Mouse (Mus musculus): ENCODE measurements around the gene Gja4. TPM values are rescaled to one million over a fixed set of nuclear protein-coding genes. Genes with fewer than 3 reads are reported as not detected.
A peak's percentile ranks its signal among the peaks of the same experiment; 100 is the strongest.

The Gja4 gene
- polyA plus RNA-seq, 1 experiment from 2014 or later: 8.3 TPM

GRCm38 (mm10) chr4:127324296-127324695 is 10.5 kb upstream of the Gja4 start:
- H3K27ac ChIP-seq: no peak overlapping the region
- 0 out of 2 replicates have a peak, but pooled peaks cover 2% of the 10 kb centered on the region for H3K4me1 ChIP-seq (replicated peaks)
- no peak overlapping the region for H3K4me3 ChIP-seq (replicated peaks)
- no peak overlapping the region for H3K4me2 ChIP-seq
- H3K9ac ChIP-seq (replicated peaks): no peak overlapping the region
- no peak for ATAC-seq (ENCODE audit: insufficient number of reproducible peaks, insufficient read depth, low FRiP score, low TSS enrichment, low read depth)
- WGBS: 64% methylated on average over 10 of the region's 10 CpGs
- peaks cover 50% of the 10 kb centered on the region for H3K27me3 ChIP-seq
- H3K36me3 ChIP-seq: no peaks in the 10 kb centered on the region
- H3K9me3 ChIP-seq: no peaks in the 10 kb centered on the region

GRCm38 (mm10) chr4:127323651-127324050 is 9.8 kb upstream of the Gja4 start:
- 68% methylated on average over 3 of the region's 3 CpGs for WGBS
- H3K36me3 ChIP-seq: no peaks in the 10 kb centered on the region
- no peak for ATAC-seq (ENCODE audit: insufficient number of reproducible peaks, insufficient read depth, low FRiP score, low TSS enrichment, low read depth)
- no peak overlapping the region for H3K4me2 ChIP-seq
- H3K27me3 ChIP-seq: peaks cover 44% of the 10 kb centered on the region
- no peak overlapping the region for H3K9ac ChIP-seq (replicated peaks)
- H3K4me1 ChIP-seq (replicated peaks): 0 out of 2 replicates have a peak, but pooled peaks cover 2% of the 10 kb centered on the region
- no peak overlapping the region for H3K4me3 ChIP-seq (replicated peaks)
- no peak overlapping the region for H3K27ac ChIP-seq
- H3K9me3 ChIP-seq: no peaks in the 10 kb centered on the region

DNA sequence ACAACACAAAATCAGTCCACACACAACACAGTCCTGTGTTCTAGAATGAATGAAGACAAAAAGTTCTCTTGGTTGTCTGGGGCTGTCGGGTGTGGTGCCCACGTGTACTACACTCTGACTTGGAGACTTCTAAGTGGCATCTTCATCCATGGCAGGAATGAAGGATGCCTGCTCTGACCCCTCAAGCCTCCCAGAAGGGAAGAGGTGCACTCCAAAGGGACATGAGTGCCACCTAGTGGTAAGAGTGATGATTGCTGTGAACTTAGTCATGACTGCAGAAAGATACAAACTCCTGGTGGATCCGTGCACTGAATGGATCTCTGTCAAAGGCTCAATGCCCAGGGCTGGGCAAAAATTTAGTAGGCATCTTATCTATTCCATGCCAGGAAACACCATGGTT is 5.8 kb upstream of the Gja4 start:
- WGBS: 9% methylated on average over 3 of the region's 3 CpGs
- no peaks in the 10 kb centered on the region for H3K9me3 ChIP-seq
- no peak for ATAC-seq (ENCODE audit: insufficient number of reproducible peaks, insufficient read depth, low FRiP score, low TSS enrichment, low read depth)

DNA sequence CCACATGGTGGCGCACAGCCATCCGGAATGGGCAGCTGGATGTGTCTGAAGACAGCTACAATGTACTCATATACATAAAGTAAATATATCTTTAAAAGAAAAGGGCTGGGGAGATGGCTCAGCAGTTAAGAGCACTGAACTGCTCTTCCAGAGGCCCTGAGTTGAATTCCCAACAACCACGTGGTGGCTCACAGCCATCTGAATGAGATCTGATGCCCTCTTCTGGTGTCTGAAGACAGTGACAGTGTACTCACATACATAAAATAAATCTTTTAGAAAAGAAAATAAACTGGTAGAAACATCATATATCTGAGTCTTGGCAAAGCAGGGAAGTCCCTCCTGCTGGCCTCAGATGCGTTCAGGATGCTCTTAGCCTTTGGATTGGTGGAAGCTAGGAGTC is 3.3 kb upstream of the Gja4 start:
- ATAC-seq (ENCODE audit: insufficient number of reproducible peaks, insufficient read depth, low FRiP score, low TSS enrichment, low read depth): no peak
- Histone ChIP-seq H3K4me2 (no peak overlapping the region), H3K9me3 (no peaks in the 10 kb centered on the region), H3K36me3 (no peaks in the 10 kb centered on the region), H3K27me3 (peaks cover 41% of the 10 kb centered on the region), H3K27ac (no peak overlapping the region), H3K4me1 (replicated peaks) (peaks cover 12% of the 10 kb centered on the region; the same call in 1 of the 2 replicates), H3K9ac (replicated peaks) (no peak overlapping the region), H3K4me3 (replicated peaks) (no peak overlapping the region)
- 61% methylated on average over 4 of the region's 4 CpGs for WGBS

More for the DNA sequence above, 5.8 kb upstream of the Gja4 start:
- 0 out of 2 replicates have a peak, but pooled peaks cover under 1% of the 10 kb centered on the region for H3K4me1 ChIP-seq (replicated peaks)
- no peak overlapping the region for H3K27ac ChIP-seq
- no peak overlapping the region for H3K4me2 ChIP-seq
- no peak overlapping the region for H3K9ac ChIP-seq (replicated peaks)
- no peaks in the 10 kb centered on the region for H3K36me3 ChIP-seq
- H3K4me3 ChIP-seq (replicated peaks): no peak overlapping the region
- peaks cover 21% of the 10 kb centered on the region for H3K27me3 ChIP-seq

DNA sequence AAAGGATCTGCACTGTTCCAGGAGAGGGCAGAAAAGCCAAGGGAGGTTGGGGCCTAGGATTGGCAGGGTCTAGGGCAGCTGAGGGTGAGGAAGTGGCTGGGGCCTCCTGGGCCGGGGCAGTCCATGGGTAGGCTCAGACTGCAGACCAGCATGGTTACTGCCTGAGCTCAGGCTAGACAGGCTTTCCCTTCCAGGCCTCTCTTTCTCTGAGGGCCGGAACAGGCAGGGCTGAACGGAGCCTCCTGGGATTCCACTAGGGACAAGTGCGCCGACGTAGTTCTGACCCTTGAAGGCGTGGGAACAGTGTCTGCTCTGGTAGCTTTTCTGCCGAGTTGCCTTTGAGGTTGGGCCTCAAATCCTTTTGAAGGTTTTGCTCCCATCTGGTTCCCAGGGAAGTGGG is 1.9 kb upstream of the Gja4 start:
- ATAC-seq (ENCODE audit: insufficient number of reproducible peaks, insufficient read depth, low FRiP score, low TSS enrichment, low read depth): no peak
- Histone ChIP-seq H3K27ac (no peak overlapping the region), H3K9ac (replicated peaks) (no peak overlapping the region), H3K4me1 (replicated peaks) (peaks cover 12% of the 10 kb centered on the region; the same call in 1 of the 2 replicates), H3K36me3 (no peaks in the 10 kb centered on the region), H3K9me3 (no peaks in the 10 kb centered on the region), H3K4me3 (replicated peaks) (no peak overlapping the region), H3K27me3 (peaks cover 48% of the 10 kb centered on the region), H3K4me2 (no peak overlapping the region)
- 86% methylated on average over 8 of the region's 8 CpGs for WGBS

DNA sequence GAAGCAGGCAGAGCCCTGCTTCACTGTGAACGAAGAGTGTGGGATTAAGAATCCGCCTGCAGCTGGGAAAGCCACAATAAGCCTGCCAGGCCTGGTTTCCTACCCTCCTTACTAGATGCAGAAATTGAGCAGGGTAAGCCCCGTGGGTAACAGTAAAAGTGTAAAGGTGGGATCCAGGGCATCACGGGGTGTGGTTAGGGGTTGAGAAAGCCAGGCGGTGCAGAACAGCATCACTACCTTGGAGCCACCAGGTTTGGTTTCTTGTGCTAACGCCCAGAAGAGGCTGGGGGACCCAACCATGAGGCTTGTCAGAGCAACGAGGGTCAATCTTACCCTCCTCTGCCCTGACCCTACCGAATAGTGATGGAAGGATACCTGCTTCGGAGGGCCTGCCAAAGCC is 746 bp upstream of the Gja4 start:
- peaks cover 47% of the 10 kb centered on the region for H3K27me3 ChIP-seq
- no peaks in the 10 kb centered on the region for H3K9me3 ChIP-seq
- no peak overlapping the region for H3K27ac ChIP-seq
- peak overlapping the region; percentile 90; the same call in 1 of the 2 replicates for H3K4me2 ChIP-seq
- no peak overlapping the region for H3K4me3 ChIP-seq (replicated peaks)
- ATAC-seq (ENCODE audit: insufficient number of reproducible peaks, insufficient read depth, low FRiP score, low TSS enrichment, low read depth): no peak
- 45% methylated on average over 9 of the region's 9 CpGs for WGBS
- peaks cover 12% of the 10 kb centered on the region; the same call in 1 of the 2 replicates for H3K4me1 ChIP-seq (replicated peaks)
- no peak overlapping the region for H3K9ac ChIP-seq (replicated peaks)
- no peaks in the 10 kb centered on the region for H3K36me3 ChIP-seq

- no peaks in the 10 kb centered on the region for H3K36me3 ChIP-seq
- H3K27me3 ChIP-seq: peaks cover 47% of the 10 kb centered on the region
- no peak for ATAC-seq (ENCODE audit: insufficient number of reproducible peaks, insufficient read depth, low FRiP score, low TSS enrichment, low read depth)
- H3K27ac ChIP-seq: no peak overlapping the region
- no peak overlapping the region for H3K4me2 ChIP-seq
- 60% methylated on average over 24 of the region's 24 CpGs for WGBS
- H3K9me3 ChIP-seq: no peaks in the 10 kb centered on the region
- H3K9ac ChIP-seq (replicated peaks): no peak overlapping the region
- H3K4me1 ChIP-seq (replicated peaks): peaks cover 12% of the 10 kb centered on the region; the same call in 1 of the 2 replicates
- H3K4me3 ChIP-seq (replicated peaks): no peak overlapping the region
These were observed 1.5 kb downstream of the Gja4 start for GRCm38 (mm10) chr4:127312349-127312748.

DNA sequence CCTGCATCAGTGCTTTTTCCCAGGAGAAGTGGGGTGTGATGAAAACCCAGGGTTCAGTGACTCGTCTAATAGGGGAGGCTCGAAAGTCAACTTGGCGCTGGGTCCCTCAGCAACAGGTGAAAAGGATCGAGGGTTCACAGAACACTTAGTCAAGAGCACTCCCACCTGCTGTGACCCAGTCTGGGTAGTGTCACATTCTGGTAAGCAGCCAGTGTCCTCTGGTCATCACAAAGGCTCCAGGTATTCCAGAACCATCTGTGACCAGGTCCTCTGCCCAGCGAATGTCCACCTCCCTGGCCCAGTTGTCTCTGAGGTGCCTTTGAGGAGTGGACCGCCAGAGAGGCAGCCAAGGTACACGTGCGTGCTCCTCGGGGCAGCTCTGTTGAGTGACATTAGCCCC is 2.3 kb downstream of the Gja4 start:
- Histone ChIP-seq H3K4me1 (replicated peaks) (peaks cover 12% of the 10 kb centered on the region; the same call in 1 of the 2 replicates), H3K9me3 (no peaks in the 10 kb centered on the region), H3K4me3 (replicated peaks) (no peak overlapping the region), H3K9ac (replicated peaks) (no peak overlapping the region), H3K27ac (no peak overlapping the region), H3K4me2 (no peak overlapping the region), H3K27me3 (peaks cover 47% of the 10 kb centered on the region), H3K36me3 (no peaks in the 10 kb centered on the region)
- WGBS: 66% methylated on average over 9 of the region's 9 CpGs
- no peak for ATAC-seq (ENCODE audit: insufficient number of reproducible peaks, insufficient read depth, low FRiP score, low TSS enrichment, low read depth)

DNA sequence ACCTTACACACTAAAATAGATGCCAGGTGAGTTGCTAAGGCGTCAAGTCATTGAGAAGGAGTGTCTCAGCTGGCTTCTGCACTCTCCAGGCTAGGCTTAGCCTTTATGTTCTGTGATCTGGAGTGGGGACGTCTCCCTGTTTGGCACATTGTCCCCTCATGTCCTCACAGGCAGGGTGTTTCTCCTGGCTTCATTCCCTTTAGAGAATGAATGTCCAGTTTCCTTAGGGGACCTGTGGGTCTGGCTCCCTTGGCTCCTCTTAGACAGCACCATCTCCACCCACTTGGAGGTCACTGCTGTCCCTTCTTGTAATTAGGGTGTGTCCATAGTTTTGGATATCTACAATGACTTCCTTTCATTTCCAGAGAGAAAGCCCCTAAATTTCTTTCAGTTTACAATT is 6.9 kb downstream of the Gja4 start:
- Histone ChIP-seq H3K4me3 (replicated peaks) (no peak overlapping the region), H3K9ac (replicated peaks) (no peak overlapping the region), H3K4me2 (no peak overlapping the region), H3K27ac (no peak overlapping the region), H3K27me3 (peaks cover 8% of the 10 kb centered on the region), H3K4me1 (replicated peaks) (no peaks in the 10 kb centered on the region), H3K9me3 (no peaks in the 10 kb centered on the region), H3K36me3 (no peaks in the 10 kb centered on the region)
- WGBS: 51% methylated on average over 2 of the region's 2 CpGs
- no peak for ATAC-seq (ENCODE audit: insufficient number of reproducible peaks, insufficient read depth, low FRiP score, low TSS enrichment, low read depth)

- 74% methylated on average over 3 of the region's 3 CpGs for WGBS
- H3K4me2 ChIP-seq: no peak overlapping the region
- H3K36me3 ChIP-seq: no peaks in the 10 kb centered on the region
- no peaks in the 10 kb centered on the region; the same call in 1 of the 2 replicates for H3K27me3 ChIP-seq
- ATAC-seq (ENCODE audit: insufficient number of reproducible peaks, insufficient read depth, low FRiP score, low TSS enrichment, low read depth): no peak
- no peak overlapping the region for H3K27ac ChIP-seq
- H3K4me1 ChIP-seq (replicated peaks): no peaks in the 10 kb centered on the region
- H3K9me3 ChIP-seq: no peaks in the 10 kb centered on the region
- H3K9ac ChIP-seq (replicated peaks): no peak overlapping the region
- H3K4me3 ChIP-seq (replicated peaks): no peak overlapping the region
These were observed 10.0 kb downstream of the Gja4 start for GRCm38 (mm10) chr4:127303796-127304195.

GRCm38 (mm10) chr4:127300503-127300902 is 13.3 kb downstream of the Gja4 start:
- no peaks in the 10 kb centered on the region for H3K36me3 ChIP-seq
- 74% methylated on average over 5 of the region's 5 CpGs for WGBS
- no peaks in the 10 kb centered on the region for H3K27me3 ChIP-seq
- H3K9ac ChIP-seq (replicated peaks): no peak overlapping the region
- no peak overlapping the region for H3K4me3 ChIP-seq (replicated peaks)
- H3K4me2 ChIP-seq: no peak overlapping the region
- H3K4me1 ChIP-seq (replicated peaks): no peaks in the 10 kb centered on the region
- no peak for ATAC-seq (ENCODE audit: insufficient number of reproducible peaks, insufficient read depth, low FRiP score, low TSS enrichment, low read depth)
- H3K9me3 ChIP-seq: no peaks in the 10 kb centered on the region
- no peak overlapping the region for H3K27ac ChIP-seq

GRCm38 (mm10) chr4:127292631-127293030 is 21.2 kb downstream of the Gja4 start:
- Histone ChIP-seq H3K27me3 (no peaks in the 10 kb centered on the region), H3K27ac (no peak overlapping the region), H3K4me1 (replicated peaks) (no peaks in the 10 kb centered on the region), H3K9ac (replicated peaks) (no peak overlapping the region), H3K4me3 (replicated peaks) (no peak overlapping the region), H3K4me2 (no peak overlapping the region), H3K9me3 (no peaks in the 10 kb centered on the region), H3K36me3 (no peaks in the 10 kb centered on the region)
- 84% methylated on average over 5 of the region's 5 CpGs for WGBS
- ATAC-seq (ENCODE audit: insufficient number of reproducible peaks, insufficient read depth, low FRiP score, low TSS enrichment, low read depth): no peak
